In the genomic region with DNA sequence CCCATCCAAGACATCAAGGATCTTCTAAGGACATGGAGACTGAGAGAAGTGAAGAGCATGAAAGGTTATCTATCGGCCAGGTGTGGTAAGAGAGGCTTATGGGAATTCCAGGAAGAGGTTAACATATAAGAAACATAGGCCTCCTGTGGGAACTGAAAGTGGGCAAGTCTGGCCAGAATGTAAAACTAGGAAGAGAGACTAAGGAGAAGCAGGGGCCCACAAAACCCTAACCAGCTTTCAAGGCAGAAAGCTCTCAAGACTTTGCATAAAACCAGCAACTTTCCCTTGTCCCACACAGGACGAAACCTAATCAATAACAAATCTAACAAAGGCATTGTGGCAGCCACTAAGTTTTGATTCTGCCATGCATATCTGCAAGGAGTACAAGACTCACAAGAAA, we compare ENCODE assay signal across 10 mouse cellular contexts. TPM values are rescaled to one million over a fixed set of nuclear protein-coding genes. Genes with fewer than 3 reads are reported as not detected.
A peak's percentile ranks its signal among the peaks of the same experiment; 100 is the strongest.
DNase-seq lines count a peak whose midpoint lies in the region; ATAC-seq and TF ChIP-seq lines count a peak whose summit lies in the region.
"Had no signal": no experiment of that assay in that cellular context is flagged by ENCODE, and none has a peak within 500 bp of the region (broad histone marks: within the 10 kb centered on the region; RNA-seq: fewer than 3 reads in every experiment).

No protein-coding gene starts in this region.

- H3K9ac ChIP-seq in hindbrain, embryonic 16.5 days (ENCODE audit: low read depth, low read length) = 0 out of 2 replicates have a peak overlapping the region, but pooled peaks have one; percentile 13
- peak overlapping the region; percentile 85; the same call in 1 of the 2 replicates for H3K9ac ChIP-seq in midbrain, embryonic 16.5 days (ENCODE audit: low read depth, low read length)

- H3K4me2 ChIP-seq in hindbrain, embryonic 16.5 days (ENCODE audit: low read length) = peak overlapping the region; percentile 88
- H3K4me2 ChIP-seq in midbrain, embryonic 16.5 days (ENCODE audit: low read length) = peak overlapping the region; percentile 83

- TF ChIP-seq CTCF in kidney, adult 2 months (conservative IDR thresholded peaks at IDR 0.05; ENCODE audit: insufficient read depth, insufficient read length, low read depth, low read length) = no peak
- TF ChIP-seq CTCF in cortical plate, adult 2 months (IDR thresholded peaks at IDR 0.05; ENCODE audit: extremely low read depth, insufficient read depth, low read length) = no peak

- no peak for DNase-seq in kidney, adult 2 months
- no peak for DNase-seq in kidney, adult 9 months
- DNase-seq in frontal cortex, postnatal 10 days (ENCODE audit: low spot score in 2 of 2) = no peak
- DNase-seq in right cerebral cortex, postnatal 36 days (ENCODE audit: low spot score in 2 of 2) = no peak
- no peak for DNase-seq in cerebellum, postnatal 14 days
- DNase-seq: layer of hippocampus, postnatal 36 days; thymus, adult 2 months had no signal

- H3K27ac ChIP-seq in kidney, adult 2 months (ENCODE audit: insufficient read depth, low read depth, low read length) = no peak overlapping the region
- H3K27ac ChIP-seq in cortical plate, adult 2 months (ENCODE audit: insufficient read depth, low read length) = no peak overlapping the region
- no peak overlapping the region for H3K27ac ChIP-seq in hindbrain, embryonic 16.5 days (ENCODE audit: low read depth, low read length)
- no peak overlapping the region for H3K27ac ChIP-seq in midbrain, embryonic 16.5 days (ENCODE audit: low read length)

- H3K9me3 ChIP-seq in hindbrain, embryonic 16.5 days (ENCODE audit: control insufficient read depth, low read length) = no peaks in the 10 kb centered on the region
- H3K9me3 ChIP-seq in midbrain, embryonic 16.5 days (replicated peaks; ENCODE audit: control insufficient read depth, low read length, poor library complexity, severe bottlenecking) = no peaks in the 10 kb centered on the region

- 73% methylated on average over 2 of the region's 2 CpGs for WGBS in kidney, adult 2 months
- 67% methylated on average over 2 of the region's 2 CpGs for WGBS in hindbrain, embryonic 16.5 days
- 74% methylated on average over 2 of the region's 2 CpGs for WGBS in midbrain, embryonic 16.5 days

- 0 out of 2 replicates have a peak overlapping the region, but pooled peaks have one; percentile 13 for H3K4me3 ChIP-seq in kidney, adult 2 months (ENCODE audit: insufficient read depth, low read depth, low read length)
- H3K4me3 ChIP-seq in cortical plate, adult 2 months (ENCODE audit: insufficient read depth, low read length) = peak overlapping the region; percentile 68; the same call in 1 of the 2 replicates
- no peak overlapping the region for H3K4me3 ChIP-seq in hindbrain, embryonic 16.5 days (ENCODE audit: low read length)
- H3K4me3 ChIP-seq in midbrain, embryonic 16.5 days (ENCODE audit: low read depth, low read length) = peak overlapping the region; percentile 12; the same call in 1 of the 2 replicates

- peaks cover 39% of the 10 kb centered on the region for H3K4me1 ChIP-seq in kidney, adult 2 months (ENCODE audit: control insufficient read depth, insufficient read depth, low read length)
- peaks cover 14% of the 10 kb centered on the region for H3K4me1 ChIP-seq in cortical plate, adult 2 months (ENCODE audit: control insufficient read depth, insufficient read depth, low read length)
- H3K4me1 ChIP-seq in hindbrain, embryonic 16.5 days (ENCODE audit: control insufficient read depth, insufficient read depth, low read depth, low read length) = peaks cover 26% of the 10 kb centered on the region
- peaks cover 21% of the 10 kb centered on the region for H3K4me1 ChIP-seq in midbrain, embryonic 16.5 days (ENCODE audit: control insufficient read depth, insufficient read depth, low read length)

- no peaks in the 10 kb centered on the region for H3K27me3 ChIP-seq in kidney, adult 2 months (replicated peaks; ENCODE audit: control insufficient read depth, insufficient read depth, low read length)
- H3K27me3 ChIP-seq in hindbrain, embryonic 16.5 days (replicated peaks; ENCODE audit: control insufficient read depth, insufficient read depth, low read length) = no peaks in the 10 kb centered on the region
- no peaks in the 10 kb centered on the region for H3K27me3 ChIP-seq in midbrain, embryonic 16.5 days (ENCODE audit: control insufficient read depth, insufficient read depth, low read depth, low read length)

- TF ChIP-seq POLR2A in kidney, adult 2 months (IDR thresholded peaks at IDR 0.05; ENCODE audit: low read depth, low read length) = no peak
- TF ChIP-seq POLR2A in cortical plate, adult 2 months (IDR thresholded peaks at IDR 0.05; ENCODE audit: extremely low read depth, insufficient read depth, low read length) = no peak

- no peaks in the 10 kb centered on the region for H3K36me3 ChIP-seq in kidney, adult 2 months (ENCODE audit: control insufficient read depth, insufficient read depth, low read length)
- H3K36me3 ChIP-seq in hindbrain, embryonic 16.5 days (ENCODE audit: control insufficient read depth, insufficient read depth, low read length) = no peaks in the 10 kb centered on the region
- H3K36me3 ChIP-seq in midbrain, embryonic 16.5 days (ENCODE audit: control insufficient read depth, insufficient read depth, low read length) = no peaks in the 10 kb centered on the region

- no peak for ATAC-seq in hindbrain, embryonic 16.5 days
- no peak for ATAC-seq in midbrain, embryonic 16.5 days

RNA-seq across cellular contexts. Expression of a gene that starts 1.4 kb away (rescaled TPM):
- 26.9 and 29.9 TPM in 2 replicates for polyA plus RNA-seq in kidney, adult 2 months (2012; rRNA removed)
- polyA plus RNA-seq in cortical plate, adult 2 months (2012; rRNA removed) = 92.4 and 97.5 TPM in 2 replicates
- 104 and 112 TPM in 2 replicates for polyA plus RNA-seq in hindbrain, embryonic 16.5 days (2015; fragmentation: Nextera tagmentation; extraction: Ambion mirVana)
- polyA plus RNA-seq in midbrain, embryonic 16.5 days (2015; fragmentation: Nextera tagmentation; extraction: Ambion mirVana) = 110 and 117 TPM in 2 replicates

RNA-seq across cellular contexts. Expression of a gene that starts 1.5 kb away (rescaled TPM):
- 20.0 and 21.0 TPM in 2 replicates for polyA plus RNA-seq in kidney, adult 2 months (2012; rRNA removed)
- polyA plus RNA-seq in cortical plate, adult 2 months (2012; rRNA removed) = 17.2 and 20.1 TPM in 2 replicates
- polyA plus RNA-seq in hindbrain, embryonic 16.5 days (2015; fragmentation: Nextera tagmentation; extraction: Ambion mirVana) = 8.8 and 11.2 TPM in 2 replicates
- polyA plus RNA-seq in midbrain, embryonic 16.5 days (2015; fragmentation: Nextera tagmentation; extraction: Ambion mirVana) = 8.3 and 8.9 TPM in 2 replicates
